Mouse (Mus musculus): ENCODE measurements at regions not wholly inside any gene's neighbourhood (a gene's known extent, or its start where the extent isn't known, plus 50 kb on each side); places are given as distances from the start of the nearest gene placed in this dataset.

GRCm38 (mm10) chr14:58656935-58657238 is 485.8 kb downstream of the 1700129C05Rik start:
- TF ChIP-seq NELFE (IDR thresholded peaks at IDR 0.05; ENCODE audit: low read depth, low read length) (no peak), POLR2AphosphoS5 (IDR thresholded peaks at IDR 0.05; ENCODE audit: borderline replicate concordance, low read depth, low read length) (no peak), CTCF (IDR thresholded peaks at IDR 0.05 in 2 of 3, conservative IDR thresholded peaks at IDR 0.05 in 1 of 3; ENCODE audit: control insufficient read depth in 1 of 3, insufficient read depth in 1 of 3, low read depth in 2 of 3, low read length in 3 of 3, poor library complexity in 1 of 3, severe bottlenecking in 1 of 3) (no peak), HCFC1 (IDR thresholded peaks at IDR 0.05; ENCODE audit: low read depth, low read length) (no peak), KAT2A (conservative IDR thresholded peaks at IDR 0.05; ENCODE audit: low read depth, low read length) (no peak), GATA1 (IDR thresholded peaks at IDR 0.05; ENCODE audit: low read depth, low read length) (no peak), EP300 (IDR thresholded peaks at IDR 0.05; ENCODE audit: low read depth in 1 of 2, low read length in 2 of 2) (no peak), MAX (IDR thresholded peaks at IDR 0.05; ENCODE audit: low read length) (no peak), CHD1 (IDR thresholded peaks at IDR 0.05; ENCODE audit: low read depth, low read length) (no peak), E2F4 (IDR thresholded peaks at IDR 0.05; ENCODE audit: borderline replicate concordance, low read depth, low read length) (no peak), USF1 (IDR thresholded peaks at IDR 0.05; ENCODE audit: low read depth, low read length) (no peak), ZKSCAN1 (IDR thresholded peaks at IDR 0.05; ENCODE audit: low read depth, low read length) (no peak), MAZ (IDR thresholded peaks at IDR 0.05; ENCODE audit: low read depth, low read length) (no peak)

All from MEL (cell line).